Mouse (Mus musculus): Measurements from ENCODE around the gene Ccdc14. TPM values are rescaled to one million over a fixed set of nuclear protein-coding genes. Genes with fewer than 3 reads are reported as not detected.
"Not testable (repeated sequence)": the region's sequence is repeated elsewhere in the genome, so short reads cannot be mapped to it uniquely, and the experiment has no call there.

Gene Ccdc14
- polyA plus RNA-seq (2012; rRNA removed) (2.1 and 3.2 TPM in 2 replicates), polyA plus RNA-seq (2014; fragmentation: Nextera tagmentation; extraction: Ambion mirVana) (2.6 and 3.3 TPM in 2 replicates)

- peak; percentile 81 to 87 (median 84) for DNase-seq (ENCODE audit: low read depth in 3 of 3, low spot score in 3 of 3)
- ATAC-seq (ENCODE audit: insufficient read depth): peak; percentile 95
- TF ChIP-seq CTCF (IDR thresholded peaks at IDR 0.05; ENCODE audit: low read depth) (no peak), EP300 (IDR thresholded peaks at IDR 0.05; ENCODE audit: low read depth) (no peak)
- Histone ChIP-seq H3K4me2 (ENCODE audit: low read depth) (peak within 1 kb of the TSS; percentile 90), H3K9ac (replicated peaks) (peak within 1 kb of the TSS; percentile 77), H3K4me3 (ENCODE audit: insufficient read depth in 1 of 2, low read depth in 2 of 2, low read length in 2 of 2) (peak within 1 kb of the TSS; percentile 71 to 91), H3K9me3 (ENCODE audit: control insufficient read depth, low read length) (no peaks in the 10 kb centered on the region), H3K36me3 (replicated peaks; ENCODE audit: control insufficient read depth, insufficient read depth, low read depth) (no peaks in the 10 kb centered on the region), H3K27me3 (ENCODE audit: control insufficient read depth, insufficient read depth, low read length) (no peaks in the 10 kb centered on the region), H3K27ac (peak within 1 kb of the TSS; percentile 67), H3K4me1 (replicated peaks; ENCODE audit: control insufficient read depth in 2 of 2, insufficient read depth in 2 of 2, low read length in 1 of 2) (peaks cover 3 to 7% of the 10 kb centered on the region in 2 experiments; a peak in 3 of 4 replicates)
- WGBS (ENCODE audit: insufficient replicate concordance): under 1% methylated on average over 51 of the region's 53 CpGs
Observed at GRCm38 (mm10) chr16:34690334-34691144, at the start of gene Ccdc14. Gene Ccdc14 (plus strand): TSS chr16:34690616.

GRCm38 (mm10) chr16:34643511-34644259 lies 46.7 kb upstream of the Ccdc14 start:
- no peak overlapping the region for H3K4me2 ChIP-seq (ENCODE audit: low read depth)
- DNase-seq (ENCODE audit: low read depth in 3 of 3, low spot score in 3 of 3) (no peak), ATAC-seq (ENCODE audit: insufficient read depth) (no peak)
- no peaks in the 10 kb centered on the region for H3K9me3 ChIP-seq (ENCODE audit: control insufficient read depth, low read length)
- WGBS (ENCODE audit: insufficient replicate concordance): 46% methylated on average over 8 of the region's 8 CpGs
- no peaks in the 10 kb centered on the region for H3K4me1 ChIP-seq (replicated peaks; ENCODE audit: control insufficient read depth in 2 of 2, insufficient read depth in 2 of 2, low read length in 1 of 2)
- TF ChIP-seq EP300 (IDR thresholded peaks at IDR 0.05; ENCODE audit: low read depth): no peak
- no peak for TF ChIP-seq CTCF (IDR thresholded peaks at IDR 0.05; ENCODE audit: low read depth)
- no peaks in the 10 kb centered on the region for H3K27me3 ChIP-seq (ENCODE audit: control insufficient read depth, insufficient read depth, low read length)
- H3K4me3 ChIP-seq (ENCODE audit: insufficient read depth in 1 of 2, low read depth in 2 of 2, low read length in 2 of 2): no peak overlapping the region
- H3K27ac ChIP-seq: no peak overlapping the region
- no peaks in the 10 kb centered on the region for H3K36me3 ChIP-seq (replicated peaks; ENCODE audit: control insufficient read depth, insufficient read depth, low read depth)
- no peak overlapping the region for H3K9ac ChIP-seq (replicated peaks)

GRCm38 (mm10) chr16:34649621-34650020 lies 40.8 kb upstream of the Ccdc14 start, which contains the start of gene Ropn1:
Gene Ropn1 (plus strand): TSS chr16:34649921.
- Histone ChIP-seq H3K9ac (replicated peaks) (no peak within 1 kb of the TSS), H3K27ac (no peak within 1 kb of the TSS), H3K9me3 (ENCODE audit: control insufficient read depth, low read length) (no peaks in the 10 kb centered on the region), H3K4me3 (ENCODE audit: insufficient read depth in 1 of 2, low read depth in 2 of 2, low read length in 2 of 2) (no peak within 1 kb of the TSS), H3K4me1 (replicated peaks; ENCODE audit: control insufficient read depth in 2 of 2, insufficient read depth in 2 of 2, low read length in 1 of 2) (no peaks in the 10 kb centered on the region), H3K27me3 (ENCODE audit: control insufficient read depth, insufficient read depth, low read length) (no peaks in the 10 kb centered on the region), H3K36me3 (replicated peaks; ENCODE audit: control insufficient read depth, insufficient read depth, low read depth) (no peaks in the 10 kb centered on the region), H3K4me2 (ENCODE audit: low read depth) (no peak within 1 kb of the TSS)
- 32% methylated on average over 7 of the region's 7 CpGs for WGBS (ENCODE audit: insufficient replicate concordance)
- TF ChIP-seq CTCF (IDR thresholded peaks at IDR 0.05; ENCODE audit: low read depth): no peak
- no peak for TF ChIP-seq EP300 (IDR thresholded peaks at IDR 0.05; ENCODE audit: low read depth)
- ATAC-seq (ENCODE audit: insufficient read depth): no peak
- DNase-seq (ENCODE audit: low read depth in 3 of 3, low spot score in 3 of 3): no peak

GRCm38 (mm10) chr16:34653023-34653422 lies 37.4 kb upstream of the Ccdc14 start:
- DNase-seq (ENCODE audit: low read depth in 3 of 3, low spot score in 3 of 3): no peak
- H3K27ac ChIP-seq: no peak overlapping the region
- 65% methylated on average over 5 of the region's 5 CpGs for WGBS (ENCODE audit: insufficient replicate concordance)
- H3K9ac ChIP-seq (replicated peaks): no peak overlapping the region
- H3K4me2 ChIP-seq (ENCODE audit: low read depth): no peak overlapping the region
- peaks cover 0 to 6% of the 10 kb centered on the region in 2 experiments; a peak in 2 of 4 replicates for H3K4me1 ChIP-seq (replicated peaks; ENCODE audit: control insufficient read depth in 2 of 2, insufficient read depth in 2 of 2, low read length in 1 of 2)
- no peak for TF ChIP-seq EP300 (IDR thresholded peaks at IDR 0.05; ENCODE audit: low read depth)
- TF ChIP-seq CTCF (IDR thresholded peaks at IDR 0.05; ENCODE audit: low read depth): no peak
- H3K36me3 ChIP-seq (replicated peaks; ENCODE audit: control insufficient read depth, insufficient read depth, low read depth): no peaks in the 10 kb centered on the region
- H3K9me3 ChIP-seq (ENCODE audit: control insufficient read depth, low read length): no peaks in the 10 kb centered on the region
- ATAC-seq (ENCODE audit: insufficient read depth): no peak
- H3K27me3 ChIP-seq (ENCODE audit: control insufficient read depth, insufficient read depth, low read length): no peaks in the 10 kb centered on the region
- H3K4me3 ChIP-seq (ENCODE audit: insufficient read depth in 1 of 2, low read depth in 2 of 2, low read length in 2 of 2): no peak overlapping the region

- not testable (repeated sequence) for H3K27ac ChIP-seq; H3K4me1 ChIP-seq (replicated peaks; ENCODE audit: control insufficient read depth in 2 of 2, insufficient read depth in 2 of 2, low read length in 1 of 2); H3K36me3 ChIP-seq (replicated peaks; ENCODE audit: control insufficient read depth, insufficient read depth, low read depth); DNase-seq (ENCODE audit: low read depth in 3 of 3, low spot score in 3 of 3); ATAC-seq (ENCODE audit: insufficient read depth); H3K27me3 ChIP-seq (ENCODE audit: control insufficient read depth, insufficient read depth, low read length); H3K9me3 ChIP-seq (ENCODE audit: control insufficient read depth, low read length); H3K9ac ChIP-seq (replicated peaks)
- Histone ChIP-seq H3K4me2 (ENCODE audit: low read depth) (peak overlapping the region; percentile 62), H3K4me3 (ENCODE audit: insufficient read depth in 1 of 2, low read depth in 2 of 2, low read length in 2 of 2) (peak overlapping the region; percentile 22 to 34)
- 3% methylated on average over 16 of the region's 16 CpGs for WGBS (ENCODE audit: insufficient replicate concordance)
Observed at GRCm38 (mm10) chr16:34657566-34657965, 32.9 kb upstream of the Ccdc14 start.
